Mouse (Mus musculus) cerebellum, adult 2 months (tissue): ENCODE data around the gene Vav2. TPM values are rescaled to one million over a fixed set of nuclear protein-coding genes. Genes with fewer than 3 reads are reported as not detected.

Experiments used
- DNase-seq, 2 experiments: peaks; one replicate each; pipeline ENCODE4 v3.0.0; 2021
- H3K27ac ChIP-seq: fragments of 200-500 bp; 2 replicates; pipeline ENCODE4 v1.5.1; 2012; ENCODE audit warnings: low read length, control low read depth, inconsistent platforms; ENCODE audit not compliant: insufficient read depth
- H3K27me3 ChIP-seq: fragments of 200-500 bp; 2 replicates; pipeline ENCODE4 v1.6.1; 2012; ENCODE audit warnings: inconsistent platforms, mild to moderate bottlenecking, low read length, moderate library complexity; ENCODE audit not compliant: control insufficient read depth, insufficient read depth
- H3K4me1 ChIP-seq: fragments of 200-500 bp; 2 replicates; pipeline ENCODE4 v1.6.1; 2011; ENCODE audit warnings: low read length; ENCODE audit not compliant: control insufficient read depth, insufficient read depth
- H3K4me3 ChIP-seq: fragments of 200-500 bp; replicated peaks from 2 replicates; pipeline ENCODE3; 2011; ENCODE audit warnings: mild to moderate bottlenecking, low read depth, low read length, control low read depth; ENCODE audit not compliant: insufficient read depth
- CTCF ChIP-seq: fragments of 200-500 bp; IDR thresholded peaks from 2 replicates; pipeline ENCODE4 v1.5.1; 2011; ENCODE audit warnings: low read depth, mild to moderate bottlenecking, control low read depth, low read length, moderate library complexity, borderline replicate concordance; ENCODE audit not compliant: insufficient read depth
- POLR2A ChIP-seq: fragments of 200-500 bp; IDR thresholded peaks from 2 replicates; pipeline ENCODE4 v1.6.1; 2011; ENCODE audit warnings: low read length, control low read depth, borderline replicate concordance; ENCODE audit not compliant: insufficient read depth
- WGBS: fragments of 180-500 bp; shearing (Covaris S2); methylation state at CpG from one replicate; pipeline ENCODE4 v1.1.7; 2018; 5-methylcytosine and 5-hydroxymethylcytosine counted together
- polyA plus RNA-seq: library from polyadenylated mRNA; depleted of rRNA; stranded (reverse); fragments of >200 nt; gene quantifications from 2 replicates; pipeline ENCODE4 v1.2.3, GENCODE M21; 2012

The Vav2 gene
- polyA plus RNA-seq, 1 experiment = 16.1 TPM

DNA sequence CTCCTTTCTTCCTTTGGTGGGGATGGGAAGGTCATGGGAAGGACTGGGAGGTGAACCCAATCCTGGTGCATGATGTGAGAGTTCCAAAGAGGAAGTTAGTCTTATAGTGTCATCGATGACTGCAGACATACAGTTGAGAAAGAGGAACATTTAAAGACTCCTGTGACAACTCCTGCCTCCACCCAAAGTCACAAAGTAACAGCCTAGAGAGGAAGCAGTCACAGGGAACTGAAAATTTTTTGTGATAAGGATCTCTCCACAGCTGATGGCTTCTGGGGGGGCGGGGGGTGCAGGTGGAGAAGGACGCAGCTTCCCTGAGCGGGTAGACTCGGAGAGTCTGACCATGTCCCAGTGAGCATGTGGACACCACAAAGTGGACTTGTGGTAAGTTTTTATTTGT is 76.5 kb downstream of the Vav2 start:
- DNase-seq = no peak
- Histone ChIP-seq H3K27me3 (no peaks in the 10 kb centered on the region), H3K4me1 (no peaks in the 10 kb centered on the region; the same call in 1 of the 2 replicates), H3K27ac (no peak overlapping the region), H3K4me3 (no peak overlapping the region)
- 98% methylated on average over 5 of the region's 5 CpGs for WGBS
- TF ChIP-seq POLR2A = no peak
- TF ChIP-seq CTCF = no peak

DNA sequence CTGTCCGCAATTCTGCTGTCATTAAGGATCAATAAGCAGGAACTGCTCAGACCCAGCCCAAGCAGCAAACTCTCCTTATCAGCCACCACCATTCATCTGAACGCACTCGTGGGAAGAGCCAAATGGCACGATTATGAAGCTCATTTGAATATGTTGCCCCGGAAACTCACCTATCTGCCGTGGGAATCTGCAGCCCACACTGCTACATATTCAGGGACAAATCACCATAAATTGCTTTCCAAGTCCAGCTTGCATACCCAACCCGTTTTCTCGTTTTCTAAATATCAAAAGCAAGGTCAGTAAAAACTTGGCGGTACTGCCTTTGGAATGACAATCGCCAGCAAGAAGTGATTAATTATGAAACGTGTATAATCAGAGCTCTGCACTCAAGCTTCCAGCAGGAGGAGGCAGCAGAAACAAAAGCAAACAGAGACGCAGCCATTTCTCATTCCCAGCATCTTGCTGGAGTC is 82.8 kb downstream of the Vav2 start:
- WGBS = 17% methylated on average over 12 of the region's 12 CpGs
- TF ChIP-seq CTCF (no peak), POLR2A (no peak)
- Histone ChIP-seq H3K27me3 (no peaks in the 10 kb centered on the region; the same call in 1 of the 2 replicates), H3K27ac (no peak overlapping the region), H3K4me3 (no peak overlapping the region), H3K4me1 (no peaks in the 10 kb centered on the region)
- DNase-seq = no peak

- H3K4me3 ChIP-seq = no peak overlapping the region
- 82% methylated on average over 6 of the region's 6 CpGs for WGBS
- no peaks in the 10 kb centered on the region; the same call in 1 of the 2 replicates for H3K27me3 ChIP-seq
- TF ChIP-seq CTCF (no peak), POLR2A (no peak)
- DNase-seq = no peak
- no peak overlapping the region for H3K27ac ChIP-seq
- H3K4me1 ChIP-seq = no peaks in the 10 kb centered on the region
Observed at GRCm38 (mm10) chr2:27340682-27341081, 86.2 kb downstream of the Vav2 start.

GRCm38 (mm10) chr2:27339051-27339450 is 87.8 kb downstream of the Vav2 start:
- WGBS = 81% methylated on average over 8 of the region's 8 CpGs
- no peak overlapping the region for H3K27ac ChIP-seq
- H3K27me3 ChIP-seq = no peaks in the 10 kb centered on the region; the same call in 1 of the 2 replicates
- no peak for DNase-seq
- TF ChIP-seq POLR2A (no peak), CTCF (no peak)
- no peak overlapping the region for H3K4me3 ChIP-seq
- no peaks in the 10 kb centered on the region for H3K4me1 ChIP-seq

DNA sequence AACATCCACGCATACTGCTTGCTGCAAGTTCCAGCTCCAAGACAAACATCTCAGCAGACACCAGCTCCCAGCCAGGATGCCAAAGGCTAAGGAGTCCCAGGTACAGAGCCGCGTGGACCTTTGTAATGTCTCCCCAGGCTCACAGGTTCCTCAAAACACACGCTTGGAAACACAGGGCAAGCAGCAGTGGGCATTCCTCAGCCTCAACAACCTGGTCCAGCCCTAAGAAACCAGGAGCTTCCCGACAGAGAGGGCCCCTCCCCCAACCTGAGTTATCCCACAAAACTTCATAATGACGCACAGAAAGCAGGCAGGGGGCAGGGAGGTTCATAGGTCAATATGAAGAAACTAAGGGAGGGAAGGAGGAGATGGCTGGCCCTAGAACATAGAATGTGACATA is 89.6 kb downstream of the Vav2 start:
- Histone ChIP-seq H3K4me1 (no peaks in the 10 kb centered on the region), H3K27me3 (no peaks in the 10 kb centered on the region; the same call in 1 of the 2 replicates), H3K27ac (no peak overlapping the region), H3K4me3 (no peak overlapping the region)
- no peak for DNase-seq
- TF ChIP-seq CTCF (no peak), POLR2A (no peak)
- 76% methylated on average over 6 of the region's 6 CpGs for WGBS

- TF ChIP-seq CTCF = no peak
- TF ChIP-seq POLR2A = no peak
- H3K27ac ChIP-seq = no peak overlapping the region
- WGBS = 91% methylated on average over 9 of the region's 9 CpGs
Observed at GRCm38 (mm10) chr2:27336600-27336999, 90.2 kb downstream of the Vav2 start.

GRCm38 (mm10) chr2:27334816-27335215 is 92.0 kb downstream of the Vav2 start:
- H3K27ac ChIP-seq = no peak overlapping the region
- peaks cover 17% of the 10 kb centered on the region for H3K4me1 ChIP-seq
- TF ChIP-seq POLR2A (no peak), CTCF (no peak)
- H3K27me3 ChIP-seq = no peaks in the 10 kb centered on the region; the same call in 1 of the 2 replicates
- H3K4me3 ChIP-seq = no peak overlapping the region
- WGBS = 73% methylated on average over 4 of the region's 4 CpGs
- DNase-seq = no peak

More at GRCm38 (mm10) chr2:27336600-27336999, 90.2 kb downstream of the Vav2 start:
- Histone ChIP-seq H3K4me3 (no peak overlapping the region), H3K4me1 (no peaks in the 10 kb centered on the region; the same call in 1 of the 2 replicates), H3K27me3 (no peaks in the 10 kb centered on the region; the same call in 1 of the 2 replicates)
- DNase-seq = no peak

DNA sequence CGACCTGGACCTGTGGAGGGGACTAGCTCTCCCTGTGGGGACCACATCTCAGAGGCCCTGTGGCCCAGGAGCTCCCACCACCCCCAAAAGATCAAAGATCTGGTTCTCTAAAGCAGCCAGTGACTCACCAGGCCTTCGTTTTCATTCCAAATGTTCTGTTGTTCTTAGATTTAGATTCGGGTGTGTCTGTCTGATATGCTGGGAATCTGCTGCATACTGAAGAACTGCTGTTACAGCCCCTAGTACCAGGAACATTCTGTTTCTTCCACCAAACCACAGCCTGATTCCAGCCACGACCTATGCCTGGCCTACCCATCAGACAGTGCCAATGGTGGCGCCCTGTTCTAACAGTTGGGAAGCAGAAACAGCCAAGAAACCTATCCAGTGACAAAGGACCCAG is 95.3 kb downstream of the Vav2 start:
- no peak overlapping the region for H3K27ac ChIP-seq
- 80% methylated on average over 5 of the region's 5 CpGs for WGBS
- no peak overlapping the region for H3K4me3 ChIP-seq
- TF ChIP-seq POLR2A (no peak), CTCF (no peak)
- H3K27me3 ChIP-seq = no peaks in the 10 kb centered on the region; the same call in 1 of the 2 replicates
- peaks cover 19% of the 10 kb centered on the region for H3K4me1 ChIP-seq
- DNase-seq = no peak

DNA sequence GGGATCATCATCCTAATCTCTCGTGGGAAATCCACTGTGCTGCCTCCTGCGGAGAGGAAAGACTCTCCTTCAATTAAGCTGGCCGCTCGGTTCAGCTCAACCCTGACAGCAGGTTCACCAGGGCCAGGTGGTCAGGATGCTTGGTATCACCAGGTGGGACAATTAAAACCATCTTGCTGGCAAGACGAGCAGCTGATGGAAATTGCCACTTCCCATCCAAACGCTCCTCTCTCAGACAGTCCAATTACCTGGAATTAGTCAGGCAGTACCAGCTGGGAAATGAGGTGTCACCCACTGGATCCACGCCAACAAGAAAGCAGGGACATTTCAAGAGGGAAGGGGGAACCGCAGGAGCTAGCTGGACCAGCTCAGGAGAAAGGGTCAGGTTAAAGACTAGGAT is 96.4 kb downstream of the Vav2 start:
- 21% methylated on average over 8 of the region's 8 CpGs for WGBS
- H3K4me3 ChIP-seq = no peak overlapping the region
- no peak overlapping the region for H3K27ac ChIP-seq

More for the DNA sequence above, 96.4 kb downstream of the Vav2 start:
- H3K27me3 ChIP-seq = no peaks in the 10 kb centered on the region; the same call in 1 of the 2 replicates
- DNase-seq = peak; percentile 73 to 86
- no peak for TF ChIP-seq POLR2A
- TF ChIP-seq CTCF = no peak
- H3K4me1 ChIP-seq = peaks cover 19% of the 10 kb centered on the region
